Mouse (Mus musculus): ENCODE results near the gene Lrp5.

GRCm38 (mm10) chr19:3694476-3694875 is 8.1 kb upstream of the Lrp5 start:
- no peak for TF ChIP-seq CTCF (IDR thresholded peaks at IDR 0.05; ENCODE audit: borderline replicate concordance, control insufficient read depth, extremely low read depth, insufficient read depth, low read length, poor library complexity)
- no peak for TF ChIP-seq POLR2A (IDR thresholded peaks at IDR 0.05; ENCODE audit: control insufficient read depth, extremely low read depth, insufficient read depth, low read length, poor library complexity)
